Mouse (Mus musculus) liver, embryonic 18 days (tissue): ENCODE data around the gene Vma21-ps. TPM values are rescaled to one million over a fixed set of nuclear protein-coding genes. Genes with fewer than 3 reads are reported as not detected.

Experiments used
- polyA plus RNA-seq: library from polyadenylated mRNA; depleted of rRNA; stranded (reverse); fragments of >200 nt; gene quantifications from 2 replicates; pipeline ENCODE4 v1.2.3, GENCODE M21; 2012; rRNA removed

Gene Vma21-ps
- polyA plus RNA-seq, result 0.83 and 1.4 TPM in 2 replicates

GRCm38 (mm10) chr4:52497144-52497543 is at the start of gene Vma21-ps:
Vma21-ps (minus strand) TSS chr4:52497244.

Other genes with a start within 250 kb of the Vma21-ps start
- 7.6 and 7.8 TPM in 2 replicates for gene Smc2, start 58.0 kb downstream of the Vma21-ps start, polyA plus RNA-seq
- not detected in 2 replicates for gene Toporsl, start 99.0 kb upstream of the Vma21-ps start, polyA plus RNA-seq